8 mouse cellular contexts compared by ENCODE assay signal in the genomic region with DNA sequence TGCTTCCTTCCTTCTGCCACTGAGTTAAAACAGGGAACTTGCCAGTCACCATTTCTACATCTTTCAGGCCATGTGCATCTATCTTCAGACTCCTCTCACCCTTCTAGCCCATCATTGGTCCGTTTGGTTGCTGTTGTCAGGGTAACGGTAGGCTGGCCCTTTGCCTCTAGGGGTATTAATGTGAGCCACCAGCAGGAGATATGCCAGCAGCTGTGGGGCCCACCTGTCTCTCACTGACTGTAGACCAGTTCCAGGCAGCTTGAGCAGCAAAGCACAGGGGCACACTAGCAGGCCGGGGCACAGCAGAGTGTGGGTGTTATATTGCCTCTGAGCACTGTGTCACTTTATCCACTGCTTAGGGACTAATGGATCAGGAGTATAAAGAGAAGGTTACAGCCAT.
A peak's percentile ranks its signal among the peaks of the same experiment; 100 is the strongest.
DNase-seq lines count a peak whose midpoint lies in the region; ATAC-seq lines count a peak whose summit lies in the region.

No protein-coding gene starts in this region.

- WGBS in forebrain, embryonic 10.5 days: 64% methylated on average over 3 of the region's 3 CpGs
- WGBS in intestine, embryonic 15.5 days: 44% methylated on average over 3 of the region's 3 CpGs
- WGBS in neural tube, embryonic 11.5 days: 42% methylated on average over 3 of the region's 3 CpGs

- H3K4me2 ChIP-seq in intestine, embryonic 15.5 days (replicated peaks): no peak overlapping the region
- H3K4me2 ChIP-seq in neural tube, embryonic 11.5 days (ENCODE audit: low read depth): no peak overlapping the region

- peak overlapping the region; percentile 53; the same call in 1 of the 2 replicates for H3K27ac ChIP-seq in forebrain, embryonic 10.5 days
- no peak overlapping the region for H3K27ac ChIP-seq in intestine, embryonic 15.5 days
- H3K27ac ChIP-seq in neural tube, embryonic 11.5 days (ENCODE audit: low read depth, low read length): no peak overlapping the region

- peak; percentile 17 for DNase-seq in heart, postnatal 4 days
- DNase-seq in heart, adult 18-20 months: no peak
- DNase-seq in forebrain, embryonic 10.5 days (ENCODE audit: extremely low spot score, low spot score): peak; percentile 21
- DNase-seq in neural tube, embryonic 11.5 days (ENCODE audit: low spot score): peak; percentile 56
- DNase-seq in lung, postnatal 36 days: no peak
- no peak for DNase-seq in ovary, postnatal 10 days (ENCODE audit: low spot score)
- DNase-seq in frontal cortex, postnatal 36 days (ENCODE audit: low spot score in 2 of 2): no peak

- H3K27me3 ChIP-seq in forebrain, embryonic 10.5 days (ENCODE audit: poor library complexity, severe bottlenecking): no peaks in the 10 kb centered on the region
- no peaks in the 10 kb centered on the region for H3K27me3 ChIP-seq in intestine, embryonic 15.5 days (replicated peaks)
- H3K27me3 ChIP-seq in neural tube, embryonic 11.5 days (ENCODE audit: control insufficient read depth, insufficient read depth, low read length): no peaks in the 10 kb centered on the region

- H3K4me3 ChIP-seq in forebrain, embryonic 10.5 days: no peak overlapping the region
- no peak overlapping the region for H3K4me3 ChIP-seq in intestine, embryonic 15.5 days (replicated peaks)
- no peak overlapping the region for H3K4me3 ChIP-seq in neural tube, embryonic 11.5 days (ENCODE audit: low read depth, low read length)

- peak; percentile 46 for ATAC-seq in intestine, embryonic 15.5 days
- peak; percentile 72 for ATAC-seq in neural tube, embryonic 11.5 days (ENCODE audit: insufficient read depth, low FRiP score, low TSS enrichment)

- H3K4me1 ChIP-seq in forebrain, embryonic 10.5 days: peaks cover 9% of the 10 kb centered on the region
- peaks cover 27% of the 10 kb centered on the region for H3K4me1 ChIP-seq in intestine, embryonic 15.5 days (replicated peaks)
- H3K4me1 ChIP-seq in neural tube, embryonic 11.5 days (ENCODE audit: control insufficient read depth, insufficient read depth, low read length): peaks cover 8% of the 10 kb centered on the region; the same call in 1 of the 2 replicates

- H3K9ac ChIP-seq in intestine, embryonic 15.5 days: no peak overlapping the region
- H3K9ac ChIP-seq in neural tube, embryonic 11.5 days (ENCODE audit: low read length): no peak overlapping the region

- no peaks in the 10 kb centered on the region for H3K36me3 ChIP-seq in forebrain, embryonic 10.5 days (replicated peaks)
- H3K36me3 ChIP-seq in intestine, embryonic 15.5 days: no peaks in the 10 kb centered on the region
- H3K36me3 ChIP-seq in neural tube, embryonic 11.5 days (ENCODE audit: control insufficient read depth, insufficient read depth, low read length): no peaks in the 10 kb centered on the region

- H3K9me3 ChIP-seq in forebrain, embryonic 10.5 days: no peaks in the 10 kb centered on the region
- no peaks in the 10 kb centered on the region for H3K9me3 ChIP-seq in intestine, embryonic 15.5 days
- no peaks in the 10 kb centered on the region for H3K9me3 ChIP-seq in neural tube, embryonic 11.5 days (ENCODE audit: control insufficient read depth, low read length)

Comparison
In these comparisons a context has a peak if more than half of its experiments do, and no peak if none do; other contexts are left out.
1. DNase-seq: peak in heart, postnatal 4 days (single experiment), forebrain, embryonic 10.5 days (single experiment) and neural tube, embryonic 11.5 days (single experiment); none in heart, adult 18-20 months (0 of 2), lung, postnatal 36 days (single experiment), ovary, postnatal 10 days (single experiment) and frontal cortex, postnatal 36 days (0 of 2).